Mouse (Mus musculus) liver, adult 2 months (tissue): ENCODE measurements at regions not wholly inside any gene's neighbourhood (a gene's known extent, or its start where the extent isn't known, plus 50 kb on each side); places are given as distances from the start of the nearest gene placed in this dataset.

ENCODE experiments used
- DNase-seq: peaks from one replicate; pipeline ENCODE4 v3.0.0-alpha.2; 2011; ENCODE audit warnings: low read depth, low spot score; ENCODE audit errors: extremely low read depth
- H3K27ac ChIP-seq: fragments of 200-500 bp; replicated peaks from 2 replicates; pipeline ENCODE4 v1.5.1; 2012; ENCODE audit warnings: low read depth, mild to moderate bottlenecking, control low read depth, inconsistent platforms, low read length; ENCODE audit not compliant: insufficient read depth
- H3K27me3 ChIP-seq: fragments of 200-500 bp; 2 replicates; pipeline ENCODE4 v1.6.1; 2012; ENCODE audit warnings: mild to moderate bottlenecking, moderate library complexity, low read length, inconsistent platforms; ENCODE audit not compliant: control insufficient read depth, insufficient read depth
- H3K36me3 ChIP-seq: fragments of 200-500 bp; 2 replicates; pipeline ENCODE4 v1.6.1; 2012; ENCODE audit warnings: low read length, inconsistent platforms; ENCODE audit not compliant: control insufficient read depth, insufficient read depth
- H3K4me1 ChIP-seq: fragments of 200-500 bp; 2 replicates; pipeline ENCODE4 v1.6.1; 2011; ENCODE audit warnings: low read length; ENCODE audit not compliant: control insufficient read depth, insufficient read depth
- H3K4me3 ChIP-seq: fragments of 200-500 bp; 2 replicates; pipeline ENCODE4 v1.5.1; 2011; ENCODE audit warnings: low read depth, mild to moderate bottlenecking, control low read depth, low read length, moderate library complexity; ENCODE audit not compliant: insufficient read depth
- H3K79me2 ChIP-seq: fragments of 200-500 bp; 2 replicates; pipeline ENCODE4 v1.6.1; 2012; ENCODE audit warnings: inconsistent platforms, mild to moderate bottlenecking, low read length, moderate library complexity; ENCODE audit not compliant: control insufficient read depth, insufficient read depth
- H3K9ac ChIP-seq: fragments of 200-500 bp; 2 replicates; pipeline ENCODE4 v1.6.1; 2012; ENCODE audit warnings: low read depth, mild to moderate bottlenecking, control low read depth, inconsistent platforms, low read length
- CTCF ChIP-seq: fragments of 200-500 bp; IDR thresholded peaks from 2 replicates; pipeline ENCODE4 v1.5.1; 2011; ENCODE audit warnings: low read depth, low read length, control low read depth
- POLR2A ChIP-seq: fragments of 200-500 bp; IDR thresholded peaks from 2 replicates; pipeline ENCODE4 v1.6.1; 2011; ENCODE audit warnings: low read length, control low read depth; ENCODE audit not compliant: insufficient read depth; ENCODE audit errors: extremely low read depth
- WGBS: fragments of 180-500 bp; shearing (Covaris S2); methylation state at CpG from one replicate; pipeline ENCODE4 v1.1.7; 2018; 5-methylcytosine and 5-hydroxymethylcytosine counted together

DNA sequence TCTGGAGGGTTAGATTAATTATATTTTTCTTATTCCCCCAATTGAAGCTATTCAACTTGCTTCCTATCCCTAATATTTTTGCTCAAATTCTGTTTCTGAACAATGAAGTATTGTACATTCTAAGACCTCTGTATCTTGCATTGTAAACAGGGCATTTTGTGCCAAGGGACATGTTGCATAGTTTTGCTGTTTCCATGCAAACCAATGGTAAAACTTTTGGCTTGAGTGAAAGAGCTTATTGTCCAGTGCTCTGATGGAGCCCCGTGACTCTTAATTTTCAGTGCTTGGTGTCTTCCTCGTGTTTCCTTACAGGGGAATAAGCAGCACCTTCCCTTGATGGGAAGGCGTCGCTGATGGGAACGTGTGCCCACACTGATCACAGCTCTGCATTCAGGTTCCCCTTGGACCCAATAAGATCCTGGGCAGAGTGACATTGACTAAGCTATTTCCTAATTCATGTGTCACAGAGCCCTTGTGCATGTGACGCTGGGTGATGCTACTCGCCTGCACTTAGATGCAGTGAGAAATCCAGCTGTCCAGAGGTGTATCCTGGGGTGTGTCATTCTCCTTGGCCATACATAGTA is 220.8 kb upstream of the Dusp10 start:
- no peak overlapping the region for H3K4me3 ChIP-seq
- H3K79me2 ChIP-seq: no peaks in the 10 kb centered on the region
- H3K27me3 ChIP-seq: no peaks in the 10 kb centered on the region
- no peak overlapping the region for H3K9ac ChIP-seq
- TF ChIP-seq POLR2A: no peak
- no peak for TF ChIP-seq CTCF
- H3K27ac ChIP-seq: no peak overlapping the region
- no peaks in the 10 kb centered on the region for H3K36me3 ChIP-seq
- WGBS: 93% methylated on average over 7 of the region's 7 CpGs
- H3K4me1 ChIP-seq: no peaks in the 10 kb centered on the region
- no peak for DNase-seq

DNA sequence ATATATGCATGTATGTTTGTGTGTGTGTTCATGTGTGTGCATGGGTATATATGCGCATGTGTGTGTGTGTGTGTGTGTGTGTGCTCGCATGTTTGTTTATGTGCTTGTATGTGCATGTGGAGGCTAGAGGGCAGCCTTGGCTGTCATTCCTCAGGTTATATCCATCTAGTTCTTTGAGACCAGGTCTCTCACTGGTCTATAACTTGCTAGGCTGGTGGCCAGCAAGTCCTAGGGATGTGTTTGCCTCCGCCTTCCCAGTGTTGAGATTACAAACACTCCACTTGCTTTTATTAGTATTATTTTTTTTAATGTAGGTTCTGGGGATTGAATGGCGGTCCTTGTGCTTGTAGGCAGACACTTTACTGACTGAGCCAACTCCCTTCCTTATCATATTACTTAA is 219.8 kb upstream of the Dusp10 start:
- Histone ChIP-seq H3K4me3 (no peak overlapping the region), H3K79me2 (no peaks in the 10 kb centered on the region), H3K27ac (no peak overlapping the region), H3K4me1 (no peaks in the 10 kb centered on the region), H3K36me3 (no peaks in the 10 kb centered on the region), H3K27me3 (no peaks in the 10 kb centered on the region), H3K9ac (no peak overlapping the region)
- no peak for DNase-seq
- 82% methylated on average over 4 of the region's 4 CpGs for WGBS
- no peak for TF ChIP-seq CTCF
- no peak for TF ChIP-seq POLR2A

DNA sequence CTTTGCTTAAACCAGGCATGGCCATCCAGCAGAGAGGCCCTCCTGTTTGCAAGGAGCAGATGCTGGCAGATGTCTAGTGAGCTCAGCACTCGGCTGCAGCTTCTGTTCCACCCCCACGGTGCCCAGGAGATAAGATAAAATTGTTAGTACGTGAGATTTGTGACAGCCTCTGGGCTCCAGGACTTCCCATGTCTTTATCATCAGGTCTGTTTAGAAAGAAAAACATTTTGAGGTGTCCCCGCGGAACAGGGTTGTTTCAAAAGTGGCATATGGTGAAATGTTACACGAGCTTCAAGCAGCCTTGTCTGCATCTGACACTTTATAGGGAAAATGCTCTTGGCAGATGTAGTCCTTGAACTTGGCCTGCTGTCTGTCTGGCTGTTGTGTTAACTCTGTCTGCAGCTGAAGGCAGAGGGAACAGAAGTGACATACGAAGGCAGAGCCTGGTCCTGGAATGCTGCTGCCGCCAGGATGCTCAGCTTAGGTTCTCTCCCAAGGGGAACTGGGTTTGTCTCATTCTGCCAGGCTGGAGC is 219.1 kb upstream of the Dusp10 start:
- TF ChIP-seq POLR2A: no peak
- TF ChIP-seq CTCF: no peak

DNA sequence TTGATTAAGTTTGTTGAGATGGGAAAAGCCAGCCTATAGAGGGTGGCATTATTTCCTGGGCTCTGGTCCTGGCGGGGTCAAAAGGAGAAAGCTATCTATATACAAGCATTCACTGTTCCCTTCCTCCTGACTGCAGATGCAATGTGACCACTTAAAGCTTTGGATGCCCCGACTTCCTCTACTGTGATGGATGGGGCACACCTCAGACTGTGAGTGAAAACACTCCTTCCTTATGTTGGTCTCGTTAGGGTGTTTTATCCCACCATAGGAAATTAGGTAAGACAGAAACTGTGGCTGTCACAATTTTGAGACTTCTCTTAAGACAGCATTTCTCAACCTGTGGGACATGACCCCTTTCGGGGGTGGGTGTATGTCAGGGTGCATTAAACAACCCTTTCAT is 210.8 kb upstream of the Dusp10 start:
- no peak for DNase-seq
- Histone ChIP-seq H3K4me1 (no peaks in the 10 kb centered on the region), H3K9ac (no peak overlapping the region), H3K27ac (no peak overlapping the region), H3K36me3 (no peaks in the 10 kb centered on the region), H3K79me2 (no peaks in the 10 kb centered on the region), H3K4me3 (no peak overlapping the region), H3K27me3 (no peaks in the 10 kb centered on the region)
- TF ChIP-seq CTCF (no peak), POLR2A (no peak)
- 82% methylated on average over 4 of the region's 4 CpGs for WGBS

More for the DNA sequence above, 219.1 kb upstream of the Dusp10 start:
- no peak overlapping the region for H3K27ac ChIP-seq
- 25% methylated on average over 8 of the region's 8 CpGs for WGBS
- no peaks in the 10 kb centered on the region for H3K36me3 ChIP-seq
- no peak overlapping the region for H3K4me3 ChIP-seq
- H3K9ac ChIP-seq: no peak overlapping the region
- no peak for DNase-seq
- H3K4me1 ChIP-seq: no peaks in the 10 kb centered on the region
- no peaks in the 10 kb centered on the region for H3K79me2 ChIP-seq
- H3K27me3 ChIP-seq: no peaks in the 10 kb centered on the region

DNA sequence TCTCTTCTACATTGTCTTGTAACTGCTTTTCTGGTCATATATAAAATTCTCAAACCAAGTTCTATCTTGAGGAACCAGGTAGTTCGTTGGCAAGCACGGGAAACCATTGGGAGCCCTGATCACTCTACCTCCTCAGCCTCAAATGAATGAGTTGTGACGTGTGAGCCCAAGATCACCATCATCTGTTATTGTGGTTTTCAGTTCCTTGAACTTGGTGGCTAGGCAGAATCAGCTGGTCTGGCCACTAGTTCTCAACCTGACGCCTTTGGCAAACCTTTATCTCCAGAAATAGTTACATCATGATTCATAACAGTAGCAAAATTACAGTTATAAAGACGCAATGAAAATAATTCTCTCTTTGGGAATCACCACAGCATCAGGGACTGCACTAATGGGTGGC is 209.7 kb upstream of the Dusp10 start:
- Histone ChIP-seq H3K4me3 (no peak overlapping the region), H3K36me3 (no peaks in the 10 kb centered on the region), H3K4me1 (no peaks in the 10 kb centered on the region), H3K9ac (no peak overlapping the region), H3K27ac (no peak overlapping the region), H3K27me3 (no peaks in the 10 kb centered on the region), H3K79me2 (no peaks in the 10 kb centered on the region)
- no peak for TF ChIP-seq CTCF
- no peak for TF ChIP-seq POLR2A
- DNase-seq: no peak
- 82% methylated on average over 5 of the region's 5 CpGs for WGBS

DNA sequence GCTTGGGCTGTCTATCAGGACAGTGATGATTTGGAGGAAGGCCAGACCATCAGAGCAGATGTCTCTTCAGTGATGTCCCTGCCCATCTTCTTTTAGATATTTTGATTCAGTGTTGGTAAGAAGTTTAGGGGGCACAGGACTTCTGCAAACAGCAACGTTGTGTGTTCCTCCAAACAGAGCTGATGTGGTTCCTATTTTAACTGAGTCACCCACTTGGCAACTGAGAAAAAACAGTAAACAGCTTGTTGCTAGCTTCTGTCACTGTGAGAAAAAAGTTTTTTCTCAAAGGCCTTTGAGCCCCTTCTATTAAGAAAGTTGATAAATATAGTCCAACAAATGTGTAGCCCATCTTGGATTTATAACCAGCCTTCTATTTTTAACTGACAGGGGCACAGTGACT is 209.3 kb upstream of the Dusp10 start:
- no peak overlapping the region for H3K27ac ChIP-seq
- H3K27me3 ChIP-seq: no peaks in the 10 kb centered on the region
- H3K4me1 ChIP-seq: no peaks in the 10 kb centered on the region
- TF ChIP-seq CTCF: no peak
- no peak for TF ChIP-seq POLR2A
- H3K79me2 ChIP-seq: no peaks in the 10 kb centered on the region
- no peak overlapping the region for H3K9ac ChIP-seq
- no peaks in the 10 kb centered on the region for H3K36me3 ChIP-seq
- WGBS: 63% methylated on average over 1 of the region's 1 CpGs
- H3K4me3 ChIP-seq: no peak overlapping the region
- no peak for DNase-seq
